Mouse (Mus musculus) embryonic facial prominence, embryonic 11.5 days (tissue): ENCODE data around the gene Irgq. TPM values are rescaled to one million over a fixed set of nuclear protein-coding genes. Genes with fewer than 3 reads are reported as not detected.

Experiments
- ATAC-seq: fragments of 200-750 bp; cut with Nextera tagmentation; replicated peaks from 2 replicates; pipeline ENCODE4 v1.8.0; 2017; ENCODE audit warnings: low read depth; ENCODE audit not compliant: insufficient number of reproducible peaks, low FRiP score, low TSS enrichment
- DNase-seq: peaks from one replicate; pipeline ENCODE4 v3.0.0-alpha.2; 2015; ENCODE audit warnings: low spot score
- H3K27ac ChIP-seq: fragments of 300-500 bp; sonication (generic); replicated peaks from 2 replicates; pipeline ENCODE4 v1.5.1; 2014; ENCODE audit warnings: mild to moderate bottlenecking, low read depth, low read length, control low read depth
- H3K27me3 ChIP-seq: fragments of 300-500 bp; sonication (generic); 2 replicates; pipeline ENCODE4 v1.6.1; 2014; ENCODE audit warnings: mild to moderate bottlenecking, low read length, moderate library complexity, mixed read lengths; ENCODE audit not compliant: control insufficient read depth, insufficient read depth
- H3K36me3 ChIP-seq: fragments of 300-500 bp; sonication (generic); replicated peaks from 2 replicates; pipeline ENCODE4 v1.6.1; 2014; ENCODE audit warnings: low read depth, mild to moderate bottlenecking, low read length, moderate library complexity, mixed read lengths; ENCODE audit not compliant: control insufficient read depth, insufficient read depth
- H3K4me1 ChIP-seq: fragments of 300-500 bp; sonication (generic); 2 replicates; pipeline ENCODE4 v1.6.1; 2014; ENCODE audit warnings: low read length, mixed read lengths; ENCODE audit not compliant: control insufficient read depth, insufficient read depth
- H3K4me2 ChIP-seq: fragments of 300-500 bp; sonication (generic); 2 replicates; pipeline ENCODE4 v1.6.1; 2014; ENCODE audit warnings: low read depth, mild to moderate bottlenecking, control low read depth, low read length, moderate library complexity
- H3K4me3 ChIP-seq: fragments of 300-500 bp; sonication (generic); 2 replicates; pipeline ENCODE4 v1.5.1; 2014; ENCODE audit warnings: low read depth, low read length, control low read depth
- H3K9ac ChIP-seq: fragments of 300-500 bp; sonication (generic); replicated peaks from 2 replicates; pipeline ENCODE4 v1.6.1; 2014; ENCODE audit warnings: mild to moderate bottlenecking, control low read depth, low read length
- H3K9me3 ChIP-seq: fragments of 300-500 bp; sonication (generic); replicated peaks from 2 replicates; pipeline ENCODE4 v1.6.1; 2016; ENCODE audit warnings: mild to moderate bottlenecking, low read length, inconsistent platforms, mixed read lengths; ENCODE audit not compliant: control insufficient read depth
- WGBS: fragments of 180-500 bp; shearing (Covaris S2); extraction: QIAGEN DNeasy Blood & Tissue Kit; methylation state at CpG from one replicate; pipeline ENCODE4 v1.1.7; 2014; 5-methylcytosine and 5-hydroxymethylcytosine counted together
- polyA plus RNA-seq: library from polyadenylated mRNA; unstranded; fragments of >200 nt; fragmentation: Nextera tagmentation; extraction: Ambion mirVana; gene quantifications from 2 replicates; pipeline ENCODE4 v1.2.1, GENCODE M21; 2014

The Irgq gene
- polyA plus RNA-seq, 1 experiment from 2014 or later = 8.0 TPM

- Histone ChIP-seq H3K9ac (no peak overlapping the region), H3K9me3 (no peaks in the 10 kb centered on the region), H3K36me3 (peaks cover 2% of the 10 kb centered on the region), H3K4me1 (no peaks in the 10 kb centered on the region), H3K4me3 (no peak overlapping the region), H3K4me2 (no peak overlapping the region), H3K27me3 (no peaks in the 10 kb centered on the region), H3K27ac (no peak overlapping the region)
- WGBS = 87% methylated on average over 4 of the region's 4 CpGs
- no peak for ATAC-seq
- no peak for DNase-seq
These were observed 31.0 kb downstream of the Irgq start for GRCm38 (mm10) chr7:24561450-24561849.

GRCm38 (mm10) chr7:24563191-24563836, 32.8 kb downstream of the Irgq start:
- no peak overlapping the region for H3K4me3 ChIP-seq
- peaks cover 11% of the 10 kb centered on the region for H3K36me3 ChIP-seq
- no peak overlapping the region for H3K27ac ChIP-seq
- no peak overlapping the region for H3K9ac ChIP-seq
- 92% methylated on average over 8 of the region's 8 CpGs for WGBS
- ATAC-seq (no peak), DNase-seq (no peak)
- no peaks in the 10 kb centered on the region for H3K9me3 ChIP-seq
- H3K27me3 ChIP-seq = no peaks in the 10 kb centered on the region
- no peaks in the 10 kb centered on the region for H3K4me1 ChIP-seq
- H3K4me2 ChIP-seq = no peak overlapping the region

GRCm38 (mm10) chr7:24563837-24564206, 33.3 kb downstream of the Irgq start:
- H3K4me2 ChIP-seq = no peak overlapping the region
- WGBS = 91% methylated on average over 4 of the region's 4 CpGs
- H3K27ac ChIP-seq = no peak overlapping the region
- no peaks in the 10 kb centered on the region for H3K9me3 ChIP-seq
- ATAC-seq = no peak
- H3K27me3 ChIP-seq = no peaks in the 10 kb centered on the region
- H3K36me3 ChIP-seq = peaks cover 13% of the 10 kb centered on the region
- no peak overlapping the region for H3K9ac ChIP-seq
- DNase-seq = no peak
- no peaks in the 10 kb centered on the region for H3K4me1 ChIP-seq
- H3K4me3 ChIP-seq = no peak overlapping the region

- H3K9me3 ChIP-seq = no peaks in the 10 kb centered on the region
- H3K27ac ChIP-seq = no peak overlapping the region
- no peak overlapping the region for H3K4me2 ChIP-seq
- WGBS = 70% methylated on average over 6 of the region's 6 CpGs
- no peaks in the 10 kb centered on the region for H3K27me3 ChIP-seq
- H3K9ac ChIP-seq = no peak overlapping the region
- no peaks in the 10 kb centered on the region for H3K4me1 ChIP-seq
- no peak overlapping the region for H3K4me3 ChIP-seq
- no peak for ATAC-seq
- H3K36me3 ChIP-seq = peaks cover 11% of the 10 kb centered on the region
- DNase-seq = peak; percentile 73
These were observed 34.2 kb downstream of the Irgq start for GRCm38 (mm10) chr7:24564607-24565265.

- no peaks in the 10 kb centered on the region for H3K9me3 ChIP-seq
- H3K27me3 ChIP-seq = no peaks in the 10 kb centered on the region
- H3K4me2 ChIP-seq = no peak overlapping the region
- no peaks in the 10 kb centered on the region for H3K4me1 ChIP-seq
- no peak overlapping the region for H3K27ac ChIP-seq
- no peak for ATAC-seq
- no peak for DNase-seq
- H3K9ac ChIP-seq = no peak overlapping the region
- WGBS = 95% methylated on average over 11 of the region's 11 CpGs
- no peak overlapping the region for H3K4me3 ChIP-seq
- peaks cover 14% of the 10 kb centered on the region for H3K36me3 ChIP-seq
These were observed 35.1 kb downstream of the Irgq start for GRCm38 (mm10) chr7:24565627-24566026.

GRCm38 (mm10) chr7:24566206-24566605, 35.7 kb downstream of the Irgq start:
- Histone ChIP-seq H3K27ac (no peak overlapping the region), H3K4me2 (no peak overlapping the region), H3K9ac (no peak overlapping the region), H3K27me3 (no peaks in the 10 kb centered on the region), H3K36me3 (peaks cover 15% of the 10 kb centered on the region), H3K9me3 (no peaks in the 10 kb centered on the region), H3K4me3 (no peak overlapping the region), H3K4me1 (no peaks in the 10 kb centered on the region)
- 89% methylated on average over 9 of the region's 9 CpGs for WGBS
- DNase-seq = no peak
- ATAC-seq = no peak

GRCm38 (mm10) chr7:24568512-24568911, 38.0 kb downstream of the Irgq start:
- no peak for DNase-seq
- H3K27me3 ChIP-seq = no peaks in the 10 kb centered on the region
- no peak for ATAC-seq
- H3K27ac ChIP-seq = no peak overlapping the region
- H3K4me3 ChIP-seq = no peak overlapping the region
- WGBS = 92% methylated on average over 4 of the region's 4 CpGs
- no peaks in the 10 kb centered on the region for H3K9me3 ChIP-seq
- no peak overlapping the region for H3K9ac ChIP-seq
- no peak overlapping the region for H3K4me2 ChIP-seq
- H3K36me3 ChIP-seq = peaks cover 18% of the 10 kb centered on the region
- H3K4me1 ChIP-seq = no peaks in the 10 kb centered on the region

GRCm38 (mm10) chr7:24571071-24571470, 40.6 kb downstream of the Irgq start:
- no peaks in the 10 kb centered on the region for H3K4me1 ChIP-seq
- H3K4me2 ChIP-seq = no peak overlapping the region
- H3K9me3 ChIP-seq = no peaks in the 10 kb centered on the region
- H3K36me3 ChIP-seq = peaks cover 18% of the 10 kb centered on the region
- WGBS = 77% methylated on average over 4 of the region's 4 CpGs
- no peak overlapping the region for H3K4me3 ChIP-seq
- H3K27me3 ChIP-seq = no peaks in the 10 kb centered on the region
- no peak overlapping the region for H3K27ac ChIP-seq
- ATAC-seq (no peak), DNase-seq (no peak)
- no peak overlapping the region for H3K9ac ChIP-seq
